In genomic region chr6:52283896-52284295, GRCm38 (mm10) we compare ENCODE assay signal across 35 mouse cellular contexts. TPM values are rescaled to one million over a fixed set of nuclear protein-coding genes. Genes with fewer than 3 reads are reported as not detected.
"Had no signal": no experiment of that assay in that cellular context is flagged by ENCODE, and none has a peak within 500 bp of the region (broad histone marks: within the 10 kb centered on the region; RNA-seq: fewer than 3 reads in every experiment).

No protein-coding gene starts in this region.

- H3K27ac ChIP-seq: heart, adult 2 months; heart, embryonic 13.5 days; heart, embryonic 15.5 days; hindbrain, embryonic 13.5 days; hindbrain, embryonic 15.5 days; hindbrain, postnatal 0 days; kidney, embryonic 15.5 days; kidney, postnatal 0 days; limb, embryonic 13.5 days; limb, embryonic 15.5 days; liver, embryonic 12.5 days; liver, embryonic 14.5 days had no signal

- H3K4me3 ChIP-seq: heart, adult 2 months; heart, embryonic 13.5 days; heart, embryonic 15.5 days; hindbrain, embryonic 13.5 days; hindbrain, embryonic 15.5 days; kidney, embryonic 15.5 days; limb, embryonic 13.5 days; limb, embryonic 15.5 days; liver, embryonic 12.5 days had no signal

- DNase-seq: gastrocnemius, postnatal 14 days; gastrocnemius, postnatal 36 days; heart, adult 11 months; heart, adult 2 months; heart, postnatal 14 days; heart, postnatal 36 days; kidney, adult 11 months; kidney, adult 2 months; kidney, adult 9 months; kidney, postnatal 14 days; kidney, postnatal 36 days; layer of hippocampus, adult 9-11 months; layer of hippocampus, postnatal 36 days; left cerebral cortex, postnatal 4 days had no signal

RNA-seq across cellular contexts. Expression of gene Hoxa13, which starts 23.2 kb away (rescaled TPM):
- total RNA-seq: heart, adult 2 months; heart, postnatal 14 days; heart, postnatal 36 days; hematopoietic stem cell, adult 5-6 weeks; hindbrain, postnatal 0 days; layer of hippocampus, adult 18-20 months; layer of hippocampus, adult 8-10 months; layer of hippocampus, postnatal 14 days; layer of hippocampus, postnatal 36 days; left cerebral cortex, adult 18-20 months; left cerebral cortex, adult 8-10 months; left cerebral cortex, postnatal 10 days; left cerebral cortex, postnatal 25 days; left cerebral cortex, postnatal 4 days; liver, adult 2 months had no signal

RNA-seq across cellular contexts. Expression of gene Evx1, which starts 29.4 kb away (rescaled TPM):
- total RNA-seq: gastrocnemius, adult 18-20 months; gastrocnemius, postnatal 14 days; gastrocnemius, postnatal 36 days; heart, adult 2 months; heart, postnatal 14 days; heart, postnatal 36 days; hematopoietic stem cell, adult 5-6 weeks; layer of hippocampus, adult 18-20 months; layer of hippocampus, adult 8-10 months; layer of hippocampus, postnatal 14 days; layer of hippocampus, postnatal 36 days; left cerebral cortex, adult 18-20 months; left cerebral cortex, adult 8-10 months; left cerebral cortex, postnatal 10 days; left cerebral cortex, postnatal 25 days; left cerebral cortex, postnatal 4 days; liver, adult 2 months had no signal

RNA-seq across cellular contexts. Expression of gene Hoxa11, which starts 38.3 kb away (rescaled TPM):
- total RNA-seq: heart, adult 2 months; heart, postnatal 14 days; heart, postnatal 36 days; hematopoietic stem cell, adult 5-6 weeks; hindbrain, postnatal 0 days; layer of hippocampus, adult 18-20 months; layer of hippocampus, adult 8-10 months; layer of hippocampus, postnatal 14 days; layer of hippocampus, postnatal 36 days; left cerebral cortex, adult 18-20 months; left cerebral cortex, adult 8-10 months; left cerebral cortex, postnatal 10 days; left cerebral cortex, postnatal 25 days; left cerebral cortex, postnatal 4 days; liver, adult 2 months had no signal

RNA-seq across cellular contexts. Expression of gene Hoxa10, which starts 43.2 kb away (rescaled TPM):
- total RNA-seq: heart, adult 2 months; heart, postnatal 14 days; heart, postnatal 36 days; hindbrain, postnatal 0 days; layer of hippocampus, adult 18-20 months; layer of hippocampus, adult 8-10 months; layer of hippocampus, postnatal 14 days; layer of hippocampus, postnatal 36 days; left cerebral cortex, adult 18-20 months; left cerebral cortex, adult 8-10 months; left cerebral cortex, postnatal 10 days; left cerebral cortex, postnatal 25 days; left cerebral cortex, postnatal 4 days; liver, adult 2 months had no signal

RNA-seq across cellular contexts. Expression of gene Hoxa9, which starts 53.0 kb away (rescaled TPM):
- total RNA-seq: heart, adult 2 months; heart, postnatal 14 days; heart, postnatal 36 days; layer of hippocampus, adult 18-20 months; layer of hippocampus, adult 8-10 months; layer of hippocampus, postnatal 14 days; layer of hippocampus, postnatal 36 days; left cerebral cortex, adult 18-20 months; left cerebral cortex, adult 8-10 months; left cerebral cortex, postnatal 10 days; left cerebral cortex, postnatal 25 days; left cerebral cortex, postnatal 4 days; liver, adult 2 months had no signal
